Mouse (Mus musculus) C2C12 (cell line): ENCODE measurements around the gene Alpl. TPM values are rescaled to one million over a fixed set of nuclear protein-coding genes. Genes with fewer than 3 reads are reported as not detected.

ENCODE experiments used
- H3K27me3 ChIP-seq: one replicate; pipeline ENCODE4 v1.6.1; 2011; ENCODE audit not compliant: control insufficient read depth, insufficient read depth, insufficient read length
- H3K36me3 ChIP-seq: one replicate; pipeline ENCODE4 v1.6.1; 2011; ENCODE audit not compliant: control insufficient read depth, insufficient read depth
- H3K4me3 ChIP-seq: one replicate; pipeline ENCODE4 v1.5.1; 2011; ENCODE audit warnings: mild to moderate bottlenecking, control low read depth; ENCODE audit not compliant: poor library complexity, insufficient read depth, severe bottlenecking
- H3K79me2 ChIP-seq: one replicate; pipeline ENCODE4 v1.6.1; 2011; ENCODE audit not compliant: control insufficient read depth, insufficient read depth
- H3K79me3 ChIP-seq: one replicate; pipeline ENCODE4 v1.6.1; 2011; ENCODE audit warnings: low read depth, control low read depth
- H3ac ChIP-seq: one replicate; pipeline ENCODE3; 2011; ENCODE audit warnings: low read depth; ENCODE audit not compliant: control insufficient read depth, insufficient read length
- CEBPB ChIP-seq: IDR thresholded peaks from one replicate; pipeline ENCODE4 v1.6.1; 2011; ENCODE audit warnings: low read depth, mild to moderate bottlenecking, control low read depth, moderate library complexity
- CTCF ChIP-seq: IDR thresholded peaks from one replicate; pipeline ENCODE4 v1.5.1; 2011; ENCODE audit not compliant: control insufficient read depth, insufficient read depth, insufficient read length
- FOSL1 ChIP-seq: IDR thresholded peaks from one replicate; pipeline ENCODE4 v1.8.0; 2011; ENCODE audit warnings: mild to moderate bottlenecking, low read length; ENCODE audit not compliant: poor library complexity, insufficient read depth, severe bottlenecking
- MAX ChIP-seq: IDR thresholded peaks from one replicate; pipeline ENCODE4 v1.6.1; 2011; ENCODE audit warnings: mild to moderate bottlenecking, control low read depth
- MYOD1 ChIP-seq: IDR thresholded peaks from one replicate; pipeline ENCODE4 v1.6.1; 2011; ENCODE audit warnings: low read depth; ENCODE audit not compliant: control insufficient read depth, insufficient read length
- MYOG ChIP-seq: IDR thresholded peaks from one replicate; pipeline ENCODE4 v1.6.1; 2011; ENCODE audit not compliant: control insufficient read depth, insufficient read length; ENCODE audit errors: extremely low read depth
- USF1 ChIP-seq: IDR thresholded peaks from one replicate; pipeline ENCODE4 v1.6.1; 2011; ENCODE audit warnings: low read depth, mild to moderate bottlenecking, control low read depth, moderate library complexity
- polyA plus RNA-seq: library from polyadenylated mRNA; unstranded; fragments of >200 nt; fragmentation: generic; extraction: Trizol; gene quantifications from one replicate; pipeline ENCODE4 v1.2.1, GENCODE M21; 2012; ENCODE audit warnings: missing spikeins

The Alpl gene
- polyA plus RNA-seq, 1 experiment: 0.13 TPM

GRCm38 (mm10) chr4:137731891-137732290, 64.3 kb downstream of the Alpl start:
- H3ac ChIP-seq: no peak overlapping the region
- H3K27me3 ChIP-seq: peaks cover 25% of the 10 kb centered on the region
- H3K4me3 ChIP-seq: no peak overlapping the region
- TF ChIP-seq MYOG: no peak
- TF ChIP-seq CEBPB: no peak
- TF ChIP-seq FOSL1: no peak
- no peak for TF ChIP-seq MAX
- TF ChIP-seq USF1: no peak
- no peak for TF ChIP-seq MYOD1
- no peaks in the 10 kb centered on the region for H3K36me3 ChIP-seq
- H3K79me2 ChIP-seq: no peaks in the 10 kb centered on the region
- no peaks in the 10 kb centered on the region for H3K79me3 ChIP-seq

GRCm38 (mm10) chr4:137730757-137731156, 65.4 kb downstream of the Alpl start:
- no peaks in the 10 kb centered on the region for H3K36me3 ChIP-seq
- H3K79me2 ChIP-seq: no peaks in the 10 kb centered on the region
- no peak for TF ChIP-seq FOSL1
- TF ChIP-seq MYOD1: no peak
- TF ChIP-seq USF1: no peak
- no peak for TF ChIP-seq MYOG
- TF ChIP-seq CTCF: no peak
- no peak for TF ChIP-seq MAX
- TF ChIP-seq CEBPB: no peak
- H3K4me3 ChIP-seq: no peak overlapping the region
- peaks cover 20% of the 10 kb centered on the region for H3K27me3 ChIP-seq
- no peaks in the 10 kb centered on the region for H3K79me3 ChIP-seq
- no peak overlapping the region for H3ac ChIP-seq

GRCm38 (mm10) chr4:137730134-137730533, 66.0 kb downstream of the Alpl start:
- TF ChIP-seq MYOD1 (no peak), FOSL1 (no peak), MYOG (no peak), CTCF (peak; percentile 42), USF1 (no peak)

GRCm38 (mm10) chr4:137729155-137729855, 66.9 kb downstream of the Alpl start:
- peaks cover 20% of the 10 kb centered on the region for H3K27me3 ChIP-seq
- H3K36me3 ChIP-seq: no peaks in the 10 kb centered on the region
- TF ChIP-seq MYOD1 (no peak), FOSL1 (no peak), USF1 (no peak), CTCF (no peak), MYOG (no peak), CEBPB (no peak), MAX (no peak)
- H3ac ChIP-seq: no peak overlapping the region
- H3K79me3 ChIP-seq: no peaks in the 10 kb centered on the region
- no peaks in the 10 kb centered on the region for H3K79me2 ChIP-seq
- H3K4me3 ChIP-seq: no peak overlapping the region

More at GRCm38 (mm10) chr4:137730134-137730533, 66.0 kb downstream of the Alpl start:
- Histone ChIP-seq H3K36me3 (no peaks in the 10 kb centered on the region), H3K79me2 (no peaks in the 10 kb centered on the region), H3K79me3 (no peaks in the 10 kb centered on the region), H3K4me3 (no peak overlapping the region), H3K27me3 (peaks cover 20% of the 10 kb centered on the region), H3ac (no peak overlapping the region)

GRCm38 (mm10) chr4:137728399-137729154, 67.6 kb downstream of the Alpl start:
- TF ChIP-seq MYOG (no peak), MYOD1 (no peak), MAX (no peak), CTCF (no peak), CEBPB (no peak), USF1 (no peak), FOSL1 (no peak)
- Histone ChIP-seq H3K4me3 (no peak overlapping the region), H3K36me3 (no peaks in the 10 kb centered on the region)

GRCm38 (mm10) chr4:137727506-137728187, 68.5 kb downstream of the Alpl start:
- no peak overlapping the region for H3ac ChIP-seq
- peaks cover 16% of the 10 kb centered on the region for H3K27me3 ChIP-seq
- no peaks in the 10 kb centered on the region for H3K79me2 ChIP-seq
- H3K79me3 ChIP-seq: no peaks in the 10 kb centered on the region
- no peak for TF ChIP-seq MYOG
- no peak for TF ChIP-seq USF1
- TF ChIP-seq CTCF: no peak
- TF ChIP-seq FOSL1: no peak
- TF ChIP-seq CEBPB: no peak
- no peak for TF ChIP-seq MYOD1
- TF ChIP-seq MAX: no peak
- no peak overlapping the region for H3K4me3 ChIP-seq
- no peaks in the 10 kb centered on the region for H3K36me3 ChIP-seq

More at GRCm38 (mm10) chr4:137728399-137729154, 67.6 kb downstream of the Alpl start:
- Histone ChIP-seq H3ac (no peak overlapping the region), H3K79me3 (no peaks in the 10 kb centered on the region), H3K79me2 (no peaks in the 10 kb centered on the region), H3K27me3 (peaks cover 22% of the 10 kb centered on the region)
